Mouse (Mus musculus): ENCODE results near the gene Tmem253. TPM values are rescaled to one million over a fixed set of nuclear protein-coding genes. Genes with fewer than 3 reads are reported as not detected.

The Tmem253 gene
- polyA plus RNA-seq, 1 experiment from 2014 or later: 0.47 TPM

DNA sequence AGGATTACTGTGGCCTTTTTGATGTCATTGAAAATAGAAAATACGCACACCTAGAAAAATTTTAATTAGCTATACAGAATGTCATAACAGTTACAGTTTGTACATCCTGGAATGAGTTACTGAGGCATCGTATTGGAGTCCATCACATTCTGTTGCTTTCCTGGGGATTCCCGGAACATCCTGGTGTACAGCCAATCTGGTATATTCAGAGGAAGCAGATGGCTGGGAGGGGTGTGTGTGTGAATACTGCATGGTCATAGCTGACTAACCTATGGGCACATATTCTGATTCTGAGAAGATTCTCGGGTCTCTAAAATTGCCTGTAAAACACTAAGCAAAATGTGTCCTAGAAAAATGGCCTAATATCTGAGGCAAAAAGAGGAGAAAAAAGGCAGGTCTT lies 3.4 kb upstream of the Tmem253 start:
- WGBS: 37% methylated on average over 4 of the region's 4 CpGs
- H3K9me3 ChIP-seq (ENCODE audit: control insufficient read depth, low read length): no peaks in the 10 kb centered on the region
- H3K27me3 ChIP-seq (ENCODE audit: control insufficient read depth, insufficient read depth, low read length): no peaks in the 10 kb centered on the region
- H3K4me3 ChIP-seq (ENCODE audit: low read depth, low read length): peak overlapping the region; percentile 58; the same call in 1 of the 2 replicates
- H3K27ac ChIP-seq (ENCODE audit: low read depth, low read length): peak overlapping the region; percentile 96
- H3K36me3 ChIP-seq (ENCODE audit: control insufficient read depth, insufficient read depth, low read length): peaks cover 11% of the 10 kb centered on the region
- peak overlapping the region; percentile 64 for H3K4me2 ChIP-seq (ENCODE audit: low read depth, low read length)
- peaks cover 69% of the 10 kb centered on the region for H3K4me1 ChIP-seq (ENCODE audit: control insufficient read depth, insufficient read depth, low read length)
- ATAC-seq (ENCODE audit: low read depth): no peak
- H3K9ac ChIP-seq (replicated peaks; ENCODE audit: low read depth, low read length): 0 out of 2 replicates have a peak overlapping the region, but pooled peaks have one; percentile 95

DNA sequence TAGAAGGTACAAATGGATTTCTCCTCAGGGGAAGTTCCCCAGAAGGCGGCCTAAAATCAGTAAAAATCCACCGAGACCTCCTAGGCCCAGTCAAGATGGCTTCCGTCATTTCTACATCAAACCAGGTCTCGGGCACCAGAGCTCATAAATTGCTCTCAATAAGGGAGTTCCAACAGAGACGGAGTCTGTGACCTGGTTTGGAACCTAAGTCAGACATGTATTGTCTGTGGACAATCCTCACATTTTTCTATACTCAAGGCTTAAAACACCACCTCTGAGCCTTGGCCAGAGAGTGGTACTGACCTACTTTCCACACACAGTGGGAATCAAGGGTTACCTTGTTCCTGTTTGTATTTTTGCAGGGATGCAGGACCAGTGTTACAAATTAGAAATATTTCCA lies 2.9 kb upstream of the Tmem253 start:
- H3K36me3 ChIP-seq (ENCODE audit: control insufficient read depth, insufficient read depth, low read length): peaks cover 7% of the 10 kb centered on the region
- H3K27ac ChIP-seq (ENCODE audit: low read depth, low read length): peak overlapping the region; percentile 96
- H3K4me2 ChIP-seq (ENCODE audit: low read depth, low read length): peak overlapping the region; percentile 64
- no peaks in the 10 kb centered on the region for H3K27me3 ChIP-seq (ENCODE audit: control insufficient read depth, insufficient read depth, low read length)
- peak overlapping the region; percentile 95 for H3K9ac ChIP-seq (replicated peaks; ENCODE audit: low read depth, low read length)
- 16% methylated on average over 5 of the region's 5 CpGs for WGBS
- ATAC-seq (ENCODE audit: low read depth): no peak
- H3K4me3 ChIP-seq (ENCODE audit: low read depth, low read length): peak overlapping the region; percentile 58
- no peaks in the 10 kb centered on the region for H3K9me3 ChIP-seq (ENCODE audit: control insufficient read depth, low read length)
- peaks cover 69% of the 10 kb centered on the region for H3K4me1 ChIP-seq (ENCODE audit: control insufficient read depth, insufficient read depth, low read length)

DNA sequence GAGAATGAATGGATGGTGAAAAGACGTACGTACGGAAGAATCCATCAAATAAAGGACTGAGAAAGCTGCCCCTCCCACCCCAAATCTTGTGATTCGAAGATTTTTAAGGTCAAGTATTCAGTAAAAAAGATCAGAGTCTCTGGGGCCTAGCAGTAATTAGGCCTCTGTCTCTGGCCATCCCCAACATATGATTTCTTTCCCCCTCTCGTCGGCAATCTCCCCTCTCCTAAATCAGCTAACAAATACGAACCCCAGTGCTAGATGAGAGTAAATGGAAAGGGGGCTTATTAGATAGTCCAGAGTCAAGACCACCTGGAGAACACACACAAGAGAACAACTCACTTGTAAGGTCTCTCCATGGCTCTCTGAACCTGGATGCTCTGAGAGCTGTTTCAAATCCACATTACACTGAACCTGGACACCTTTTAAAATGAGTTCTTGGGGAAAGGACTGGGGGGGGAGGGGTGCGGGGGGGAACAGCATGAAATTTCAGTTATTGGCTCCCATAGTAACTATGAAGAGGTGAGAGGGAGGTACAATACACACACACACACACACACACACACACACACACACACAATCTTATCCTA lies 2.3 kb upstream of the Tmem253 start:
- Histone ChIP-seq H3K4me1 (ENCODE audit: control insufficient read depth, insufficient read depth, low read length) (peaks cover 67% of the 10 kb centered on the region), H3K9ac (replicated peaks; ENCODE audit: low read depth, low read length) (peak overlapping the region; percentile 95), H3K36me3 (ENCODE audit: control insufficient read depth, insufficient read depth, low read length) (peaks cover 6% of the 10 kb centered on the region), H3K27ac (ENCODE audit: low read depth, low read length) (peak overlapping the region; percentile 96), H3K27me3 (ENCODE audit: control insufficient read depth, insufficient read depth, low read length) (no peaks in the 10 kb centered on the region), H3K4me3 (ENCODE audit: low read depth, low read length) (peak overlapping the region; percentile 58), H3K9me3 (ENCODE audit: control insufficient read depth, low read length) (no peaks in the 10 kb centered on the region), H3K4me2 (ENCODE audit: low read depth, low read length) (peak overlapping the region; percentile 64)
- ATAC-seq (ENCODE audit: low read depth): no peak
- 11% methylated on average over 8 of the region's 8 CpGs for WGBS

DNA sequence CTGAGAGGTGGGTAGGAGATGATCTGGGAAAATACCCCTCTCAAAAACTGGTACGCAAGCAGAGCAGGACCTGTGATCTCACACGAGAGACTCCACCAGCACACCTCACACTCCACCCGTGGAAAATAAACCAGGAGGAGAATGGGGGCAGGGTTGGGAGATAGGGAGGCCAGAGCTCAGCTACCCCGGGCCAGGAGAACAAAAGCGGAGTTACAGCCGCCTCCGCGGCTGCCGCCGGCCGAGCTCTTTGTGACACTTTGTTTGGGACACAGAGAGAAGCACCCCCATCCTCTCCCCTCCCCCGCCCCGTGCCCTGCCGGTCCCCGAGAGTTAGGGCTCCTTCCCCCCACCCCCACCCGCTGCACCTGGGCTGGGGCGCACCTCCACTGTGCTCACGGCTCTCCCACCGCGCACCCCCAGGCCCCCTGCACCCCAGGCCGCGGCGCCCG lies 1.7 kb upstream of the Tmem253 start:
- 3% methylated on average over 16 of the region's 24 CpGs for WGBS
- H3K9me3 ChIP-seq (ENCODE audit: control insufficient read depth, low read length): no peaks in the 10 kb centered on the region

DNA sequence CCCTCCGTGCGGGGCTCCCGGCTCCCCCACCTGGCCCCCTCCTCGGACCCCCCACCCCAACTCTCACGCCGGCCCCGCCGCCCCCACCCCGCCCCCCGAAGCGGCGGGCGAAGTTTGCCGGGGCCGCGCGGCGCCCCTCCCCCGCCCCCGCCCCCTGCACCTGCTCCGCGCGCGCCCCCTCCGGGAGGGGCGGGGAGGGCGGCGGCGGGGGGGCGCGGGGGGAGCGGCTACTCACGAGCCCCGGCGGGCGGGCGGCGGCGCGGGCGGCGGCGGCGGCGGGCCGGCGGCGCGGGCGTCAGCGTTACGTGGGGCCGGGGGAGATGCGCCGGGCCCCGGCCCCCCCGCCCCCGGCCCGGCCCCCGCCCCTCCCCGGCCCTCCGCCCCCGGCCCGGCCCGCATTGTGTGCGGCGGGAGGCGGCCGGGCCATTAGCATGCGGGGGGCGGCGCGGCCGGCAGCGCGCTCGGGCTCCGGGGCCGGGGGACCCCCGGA lies 1.1 kb upstream of the Tmem253 start:
- peaks cover 65% of the 10 kb centered on the region for H3K4me1 ChIP-seq (ENCODE audit: control insufficient read depth, insufficient read depth, low read length)
- no CpG with 5 or more reads among the region's 80 CpGs for WGBS
- peak overlapping the region; percentile 95 for H3K9ac ChIP-seq (replicated peaks; ENCODE audit: low read depth, low read length)
- H3K27me3 ChIP-seq (ENCODE audit: control insufficient read depth, insufficient read depth, low read length): no peaks in the 10 kb centered on the region
- peak overlapping the region; percentile 58 for H3K4me3 ChIP-seq (ENCODE audit: low read depth, low read length)
- peak overlapping the region; percentile 68 for H3K4me2 ChIP-seq (ENCODE audit: low read depth, low read length)
- H3K27ac ChIP-seq (ENCODE audit: low read depth, low read length): peak overlapping the region; percentile 96
- ATAC-seq (ENCODE audit: low read depth): peak; percentile 5; the same call in 1 of the 2 replicates
- H3K9me3 ChIP-seq (ENCODE audit: control insufficient read depth, low read length): no peaks in the 10 kb centered on the region
- H3K36me3 ChIP-seq (ENCODE audit: control insufficient read depth, insufficient read depth, low read length): no peaks in the 10 kb centered on the region; the same call in 1 of the 2 replicates

More for the DNA sequence above, 1.7 kb upstream of the Tmem253 start:
- Histone ChIP-seq H3K4me2 (ENCODE audit: low read depth, low read length) (peak overlapping the region; percentile 64), H3K36me3 (ENCODE audit: control insufficient read depth, insufficient read depth, low read length) (no peaks in the 10 kb centered on the region; the same call in 1 of the 2 replicates), H3K4me1 (ENCODE audit: control insufficient read depth, insufficient read depth, low read length) (peaks cover 65% of the 10 kb centered on the region), H3K4me3 (ENCODE audit: low read depth, low read length) (peak overlapping the region; percentile 58), H3K9ac (replicated peaks; ENCODE audit: low read depth, low read length) (peak overlapping the region; percentile 95), H3K27me3 (ENCODE audit: control insufficient read depth, insufficient read depth, low read length) (no peaks in the 10 kb centered on the region), H3K27ac (ENCODE audit: low read depth, low read length) (peak overlapping the region; percentile 96)
- peak; percentile 18 for ATAC-seq (ENCODE audit: low read depth)

DNA sequence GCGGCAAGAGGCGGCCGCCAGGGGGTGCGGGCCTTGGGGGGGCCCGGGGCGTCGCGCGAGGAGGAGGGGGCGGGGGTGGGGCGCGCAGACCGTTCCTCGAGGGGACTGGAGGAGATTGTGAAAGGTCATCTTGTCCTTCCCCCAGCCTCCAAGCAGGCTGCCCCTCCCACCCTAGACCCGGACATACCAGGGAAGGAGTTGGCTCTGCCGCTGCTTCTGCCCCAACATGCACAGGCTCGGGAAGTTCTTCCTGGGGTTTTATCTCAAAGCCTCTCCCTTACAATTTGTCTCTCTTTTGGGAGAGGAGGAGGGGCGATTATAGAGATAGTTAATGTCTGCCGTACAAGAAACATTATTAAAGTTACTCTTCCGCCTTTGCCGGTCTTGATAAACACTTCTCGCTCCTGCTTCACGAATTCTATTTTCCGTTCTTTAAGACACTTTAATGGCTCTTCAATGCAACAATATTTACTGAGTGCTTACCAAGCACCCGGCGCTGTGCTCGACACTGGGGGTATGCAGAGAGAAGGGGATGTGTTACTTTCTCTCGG lies 622 bp upstream of the Tmem253 start:
- H3K27ac ChIP-seq (ENCODE audit: low read depth, low read length): peak overlapping the region; percentile 96
- H3K36me3 ChIP-seq (ENCODE audit: control insufficient read depth, insufficient read depth, low read length): no peaks in the 10 kb centered on the region
- H3K9ac ChIP-seq (replicated peaks; ENCODE audit: low read depth, low read length): peak overlapping the region; percentile 95
- H3K27me3 ChIP-seq (ENCODE audit: control insufficient read depth, insufficient read depth, low read length): no peaks in the 10 kb centered on the region
- WGBS: under 1% methylated on average over 14 of the region's 28 CpGs
- ATAC-seq (ENCODE audit: low read depth): peak; percentile 12; the same call in 1 of the 2 replicates
- peak overlapping the region; percentile 68 for H3K4me2 ChIP-seq (ENCODE audit: low read depth, low read length)
- peaks cover 59% of the 10 kb centered on the region for H3K4me1 ChIP-seq (ENCODE audit: control insufficient read depth, insufficient read depth, low read length)
- no peaks in the 10 kb centered on the region for H3K9me3 ChIP-seq (ENCODE audit: control insufficient read depth, low read length)
- H3K4me3 ChIP-seq (ENCODE audit: low read depth, low read length): peak overlapping the region; percentile 58

DNA sequence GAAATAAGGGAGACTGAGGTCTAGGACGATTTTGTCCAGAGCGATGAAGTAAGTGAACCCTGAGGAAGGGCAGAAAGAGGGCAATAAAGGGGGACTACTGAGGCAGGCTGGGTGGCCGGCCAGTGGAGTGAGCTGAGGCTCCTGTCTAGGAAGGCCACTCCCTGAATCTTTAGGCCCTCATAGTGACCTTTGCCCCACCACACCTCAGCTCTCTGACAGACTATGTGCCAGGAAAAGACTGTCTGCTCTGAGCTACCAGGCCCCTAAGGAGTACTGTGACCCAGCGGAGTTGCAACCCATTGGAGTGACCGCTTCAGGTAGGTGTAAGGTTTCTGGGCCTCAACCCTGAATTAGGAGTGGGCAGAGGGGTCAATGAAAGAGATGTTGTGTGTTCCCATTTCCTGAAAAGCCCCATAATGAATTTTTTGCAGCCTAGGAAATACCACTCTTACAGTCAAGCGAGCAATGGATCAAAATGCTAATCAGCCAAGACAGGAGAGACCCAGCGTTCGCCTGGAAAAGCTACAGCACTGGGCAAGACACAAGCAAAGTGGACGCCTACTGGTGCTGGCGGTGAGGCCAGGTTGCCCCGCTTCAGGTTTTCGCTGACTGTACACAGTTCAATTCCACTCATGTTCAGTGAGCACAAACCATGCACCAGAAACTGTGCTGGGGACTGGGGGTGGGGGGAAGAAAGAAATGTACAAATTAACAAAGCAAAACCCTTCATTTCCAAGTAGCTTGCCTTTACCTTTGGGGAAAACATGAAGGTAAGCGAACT lies 1.4 kb downstream of the Tmem253 start:
- Histone ChIP-seq H3K9me3 (ENCODE audit: control insufficient read depth, low read length) (no peaks in the 10 kb centered on the region), H3K27me3 (ENCODE audit: control insufficient read depth, insufficient read depth, low read length) (no peaks in the 10 kb centered on the region), H3K4me2 (ENCODE audit: low read depth, low read length) (no peak overlapping the region), H3K9ac (replicated peaks; ENCODE audit: low read depth, low read length) (no peak overlapping the region), H3K27ac (ENCODE audit: low read depth, low read length) (no peak overlapping the region), H3K4me1 (ENCODE audit: control insufficient read depth, insufficient read depth, low read length) (peaks cover 43% of the 10 kb centered on the region), H3K36me3 (ENCODE audit: control insufficient read depth, insufficient read depth, low read length) (no peaks in the 10 kb centered on the region), H3K4me3 (ENCODE audit: low read depth, low read length) (no peak overlapping the region)
- no peak for ATAC-seq (ENCODE audit: low read depth)
- 64% methylated on average over 13 of the region's 13 CpGs for WGBS

DNA sequence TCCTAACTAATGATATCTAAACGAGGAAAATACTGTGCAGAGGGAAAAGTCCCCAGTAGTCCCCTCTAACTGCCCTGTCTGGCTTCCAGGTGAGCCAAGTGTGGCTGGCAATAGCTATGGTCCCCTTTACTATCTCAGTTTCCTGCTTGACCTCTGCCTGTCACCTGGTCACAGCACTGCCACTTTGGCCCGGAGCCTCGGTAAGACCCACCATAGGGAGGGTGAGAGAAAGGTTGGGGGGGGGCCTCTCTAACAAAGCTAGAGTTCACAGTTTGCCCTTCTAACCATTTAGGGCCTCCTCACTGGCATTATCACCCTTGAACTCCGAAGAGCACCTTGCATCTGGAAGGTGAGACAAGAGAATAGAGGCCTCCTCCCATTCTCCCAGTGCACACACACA lies 2.2 kb downstream of the Tmem253 start:
- H3K27ac ChIP-seq (ENCODE audit: low read depth, low read length): no peak overlapping the region
- H3K4me1 ChIP-seq (ENCODE audit: control insufficient read depth, insufficient read depth, low read length): peaks cover 40% of the 10 kb centered on the region
- no peak overlapping the region for H3K9ac ChIP-seq (replicated peaks; ENCODE audit: low read depth, low read length)
- 91% methylated on average over 4 of the region's 4 CpGs for WGBS
- H3K4me3 ChIP-seq (ENCODE audit: low read depth, low read length): no peak overlapping the region
- H3K4me2 ChIP-seq (ENCODE audit: low read depth, low read length): no peak overlapping the region
- no peaks in the 10 kb centered on the region for H3K36me3 ChIP-seq (ENCODE audit: control insufficient read depth, insufficient read depth, low read length)
- H3K27me3 ChIP-seq (ENCODE audit: control insufficient read depth, insufficient read depth, low read length): no peaks in the 10 kb centered on the region
- no peaks in the 10 kb centered on the region for H3K9me3 ChIP-seq (ENCODE audit: control insufficient read depth, low read length)
- ATAC-seq (ENCODE audit: low read depth): no peak
